Mouse (Mus musculus): ENCODE measurements around the gene Dmd. TPM values are rescaled to one million over a fixed set of nuclear protein-coding genes. Genes with fewer than 3 reads are reported as not detected.

Gene Dmd
- total and polyA plus RNA-seq, 3 experiments: not detected

DNA sequence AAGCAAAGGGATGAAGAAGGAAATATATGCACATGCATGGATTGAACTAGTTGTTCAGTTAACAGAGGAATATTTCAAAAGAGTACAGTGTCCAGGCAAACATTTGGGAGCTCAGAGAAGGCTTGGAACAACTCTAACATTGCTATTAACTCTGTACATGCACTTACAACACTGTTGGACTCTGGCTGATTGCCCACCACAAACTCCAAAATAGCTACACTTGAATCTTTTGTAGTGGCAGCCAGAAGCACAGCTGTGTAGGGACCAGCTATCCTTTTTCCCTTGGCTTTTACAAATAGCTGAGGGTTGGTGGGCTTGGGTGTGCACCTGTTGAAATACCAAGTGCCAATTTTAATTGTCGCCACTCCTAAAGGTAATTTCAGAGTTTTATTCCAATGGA is 39.0 kb downstream of the Dmd start:
- Histone ChIP-seq H3K79me2 (ENCODE audit: control insufficient read depth, insufficient read depth, low read length, poor library complexity) (no peaks in the 10 kb centered on the region), H3K36me3 (ENCODE audit: control insufficient read depth in 1 of 2, insufficient read depth in 2 of 2, low read length in 2 of 2) (no peaks in the 10 kb centered on the region), H3K4me1 (ENCODE audit: control insufficient read depth in 1 of 2, insufficient read depth in 2 of 2, low read length in 2 of 2) (no peaks in the 10 kb centered on the region), H3K27ac (ENCODE audit: control insufficient read depth, low read depth, low read length) (no peak overlapping the region), H3K27me3 (ENCODE audit: control insufficient read depth in 1 of 2, insufficient read depth in 2 of 2, low read length in 2 of 2) (no peaks in the 10 kb centered on the region), H3K9ac (ENCODE audit: control insufficient read depth, low read depth, low read length, poor library complexity, severe bottlenecking) (no peak overlapping the region), H3K9me3 (replicated peaks; ENCODE audit: insufficient read depth, low read length) (no peaks in the 10 kb centered on the region), H3K4me3 (ENCODE audit: control insufficient read depth in 1 of 2, insufficient read depth in 1 of 2, low read depth in 2 of 2, low read length in 2 of 2) (no peak overlapping the region)
- TF ChIP-seq UBTF (IDR thresholded peaks at IDR 0.05; ENCODE audit: borderline replicate concordance, insufficient read depth, low read depth, low read length): no peak
- no peak for TF ChIP-seq USF1 (IDR thresholded peaks at IDR 0.05; ENCODE audit: low read depth, low read length)
- TF ChIP-seq RAD21 (IDR thresholded peaks at IDR 0.05; ENCODE audit: low read depth, low read length): no peak
- no peak for TF ChIP-seq GABPA (IDR thresholded peaks at IDR 0.05; ENCODE audit: low read depth, low read length)
- TF ChIP-seq ZNF384 (IDR thresholded peaks at IDR 0.05; ENCODE audit: low read depth, low read length): no peak
- no peak for TF ChIP-seq BHLHE40 (IDR thresholded peaks at IDR 0.05; ENCODE audit: borderline replicate concordance, low read depth, low read length)
- TF ChIP-seq SMC3 (IDR thresholded peaks at IDR 0.05; ENCODE audit: low read depth, low read length): no peak
- no peak for TF ChIP-seq E2F4 (IDR thresholded peaks at IDR 0.05; ENCODE audit: borderline replicate concordance, low read depth, low read length)
- no peak for TF ChIP-seq NRF1 (IDR thresholded peaks at IDR 0.05; ENCODE audit: insufficient read depth, low read depth, low read length, poor library complexity, severe bottlenecking)
- TF ChIP-seq MAX (IDR thresholded peaks at IDR 0.05; ENCODE audit: low read length): no peak
- TF ChIP-seq POLR2AphosphoS2 (IDR thresholded peaks at IDR 0.05; ENCODE audit: low read length): no peak
- no peak for TF ChIP-seq ETS1 (IDR thresholded peaks at IDR 0.05; ENCODE audit: low read depth, low read length)
- no peak for TF ChIP-seq ZKSCAN1 (IDR thresholded peaks at IDR 0.05; ENCODE audit: low read depth, low read length)
- no peak for TF ChIP-seq ELF1 (IDR thresholded peaks at IDR 0.05; ENCODE audit: low read depth, low read length)
- no peak for TF ChIP-seq MYB (IDR thresholded peaks at IDR 0.05; ENCODE audit: low read depth, low read length)
- no peak for TF ChIP-seq EP300 (IDR thresholded peaks at IDR 0.05; ENCODE audit: low read depth in 1 of 2, low read length in 2 of 2)
- no peak for TF ChIP-seq GATA1 (IDR thresholded peaks at IDR 0.05; ENCODE audit: low read depth, low read length)
- TF ChIP-seq TCF12 (IDR thresholded peaks at IDR 0.05; ENCODE audit: low read depth, low read length): no peak
- no peak for DNase-seq (ENCODE audit: low read depth, low spot score)

DNA sequence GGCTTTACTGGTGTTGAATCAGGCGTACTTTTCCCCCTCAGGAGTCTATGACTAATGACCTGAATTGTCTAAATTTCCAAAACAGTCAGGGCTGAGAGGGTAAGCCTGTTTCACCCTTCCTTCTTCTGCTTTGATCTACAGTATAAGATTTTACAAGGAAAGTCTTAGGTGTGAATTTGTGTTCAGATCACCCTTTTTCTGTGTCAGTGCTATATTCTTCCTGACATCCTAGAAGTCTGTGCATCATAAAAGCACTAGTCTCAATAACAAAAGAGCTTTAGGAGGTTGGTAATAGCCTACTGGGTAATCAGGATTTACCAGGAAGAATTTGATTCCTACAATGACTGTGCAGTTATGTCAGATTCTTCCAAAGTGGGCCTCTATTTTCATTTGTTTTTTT is 101.5 kb downstream of the Dmd start:
- no peak overlapping the region for H3K27ac ChIP-seq (ENCODE audit: control insufficient read depth, low read depth, low read length)
- DNase-seq (ENCODE audit: low read depth, low spot score): no peak

More for the DNA sequence above, 101.5 kb downstream of the Dmd start:
- Histone ChIP-seq H3K9ac (ENCODE audit: control insufficient read depth, low read depth, low read length, poor library complexity, severe bottlenecking) (no peak overlapping the region), H3K4me3 (ENCODE audit: control insufficient read depth in 1 of 2, insufficient read depth in 1 of 2, low read depth in 2 of 2, low read length in 2 of 2) (no peak overlapping the region), H3K4me1 (ENCODE audit: control insufficient read depth in 1 of 2, insufficient read depth in 2 of 2, low read length in 2 of 2) (no peaks in the 10 kb centered on the region), H3K27me3 (ENCODE audit: control insufficient read depth in 1 of 2, insufficient read depth in 2 of 2, low read length in 2 of 2) (no peaks in the 10 kb centered on the region), H3K9me3 (replicated peaks; ENCODE audit: insufficient read depth, low read length) (no peaks in the 10 kb centered on the region), H3K79me2 (ENCODE audit: control insufficient read depth, insufficient read depth, low read length, poor library complexity) (no peaks in the 10 kb centered on the region), H3K36me3 (ENCODE audit: control insufficient read depth in 1 of 2, insufficient read depth in 2 of 2, low read length in 2 of 2) (no peaks in the 10 kb centered on the region)
- TF ChIP-seq MEF2A (IDR thresholded peaks at IDR 0.05; ENCODE audit: extremely low read depth, insufficient replicate concordance, low read depth, low read length, poor library complexity, severe bottlenecking): no peak
